Mouse (Mus musculus): Measurements from ENCODE around the gene Sergef.
"Not testable (repeated sequence)": the region's sequence is repeated elsewhere in the genome, so short reads cannot be mapped to it uniquely, and the experiment has no call there.

The Sergef gene

DNA sequence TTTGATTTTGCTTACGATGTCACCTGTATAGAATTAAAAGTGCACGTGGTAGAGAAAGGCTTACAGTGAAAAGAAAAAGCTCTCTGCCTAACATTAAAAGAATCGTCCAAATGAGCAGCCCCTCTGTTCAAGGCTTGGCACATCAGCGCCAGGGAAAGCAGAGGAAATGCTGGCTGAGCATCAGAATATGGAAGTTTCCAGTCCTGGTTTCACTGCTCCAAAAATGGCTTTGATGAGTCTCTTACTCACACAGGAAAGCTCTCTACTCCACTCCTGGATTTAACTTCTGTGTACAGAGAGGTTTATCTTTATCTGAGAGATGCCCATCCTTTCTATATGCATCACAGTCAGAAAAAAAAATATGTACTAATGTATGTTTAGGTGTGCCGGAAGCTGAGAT lies 61.5 kb downstream of the Sergef start:
- in situ Hi-C loops (cut with MboI, MseI): no loop called here

DNA sequence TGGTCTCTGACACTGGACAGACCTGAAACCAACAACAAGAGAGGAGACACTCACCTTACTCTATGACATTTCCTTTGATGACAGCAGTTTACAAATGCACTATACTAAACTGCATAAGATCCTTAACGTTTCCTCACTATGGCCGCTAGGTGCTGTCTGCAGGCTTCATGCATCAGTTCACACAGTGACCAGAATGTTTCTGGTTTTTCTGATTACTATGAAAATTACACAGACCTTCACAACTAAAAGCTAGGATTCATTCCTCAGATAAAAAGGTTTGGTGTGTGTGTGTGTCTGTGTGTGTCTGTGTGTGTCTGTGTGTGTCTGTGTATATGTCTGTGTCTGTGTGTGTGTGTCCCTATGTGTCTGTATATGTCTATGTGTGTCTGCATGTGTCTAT lies 63.7 kb downstream of the Sergef start:
- in situ Hi-C loops (cut with MboI, MseI): no loop called here

DNA sequence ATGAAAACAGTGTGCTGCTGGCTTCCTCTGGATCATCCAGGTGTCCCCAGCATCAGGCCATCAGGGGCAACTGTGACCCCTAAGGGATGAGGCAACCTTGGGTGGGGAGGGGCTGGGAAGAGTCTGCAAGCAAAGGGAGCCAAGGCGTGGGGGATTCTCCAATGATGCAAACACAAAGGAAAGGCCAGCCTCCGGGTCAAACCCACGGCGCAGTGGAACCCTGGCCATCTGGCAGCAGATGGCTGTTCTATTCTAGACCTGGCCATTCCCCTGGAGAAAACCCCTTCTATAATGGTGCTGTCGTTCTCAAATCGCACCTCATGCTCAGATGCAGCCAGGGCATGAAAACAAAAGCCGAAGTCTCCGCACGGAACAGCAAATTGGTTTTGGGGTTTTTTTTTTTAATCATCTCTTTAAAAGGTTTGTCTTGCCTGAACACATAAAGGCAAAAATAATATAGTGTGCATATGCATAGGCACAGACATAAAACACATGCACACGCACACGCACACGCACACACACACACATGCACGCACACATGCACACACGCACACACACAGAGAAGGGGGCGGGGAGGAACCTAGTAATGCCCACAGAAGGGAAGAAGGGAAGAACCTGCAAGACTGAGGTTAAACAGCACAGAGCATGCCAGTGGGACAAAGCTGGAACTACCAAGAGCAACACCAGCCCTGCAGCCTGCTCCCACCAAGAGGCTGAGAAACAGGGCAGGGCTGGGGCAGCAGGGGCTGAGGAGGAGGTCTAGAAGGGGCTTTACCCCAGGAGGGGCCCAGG lies 66.6 kb downstream of the Sergef start:
- in situ Hi-C loops (cut with MboI, MseI): no loop called here

DNA sequence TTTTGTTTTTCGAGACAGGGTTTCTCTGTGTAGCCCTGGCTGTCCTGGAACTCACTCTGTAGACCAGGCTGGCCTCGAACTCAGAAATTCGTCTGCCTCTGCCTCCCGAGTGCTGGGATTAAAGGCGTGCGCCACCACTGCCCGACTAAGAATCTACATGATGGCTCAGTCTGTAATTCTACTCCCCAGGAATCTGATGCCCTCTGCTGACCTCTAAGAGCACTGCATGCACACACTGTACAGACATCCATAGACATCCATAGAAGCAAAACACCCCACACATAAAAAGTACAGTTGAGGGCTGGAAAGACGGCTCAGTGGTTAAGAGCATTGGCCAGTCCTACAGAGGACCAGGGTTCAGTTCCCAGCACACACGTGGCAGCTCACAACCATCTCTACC lies 70.1 kb downstream of the Sergef start:
- in situ Hi-C loops (cut with MboI, MseI): not testable (repeated sequence)

DNA sequence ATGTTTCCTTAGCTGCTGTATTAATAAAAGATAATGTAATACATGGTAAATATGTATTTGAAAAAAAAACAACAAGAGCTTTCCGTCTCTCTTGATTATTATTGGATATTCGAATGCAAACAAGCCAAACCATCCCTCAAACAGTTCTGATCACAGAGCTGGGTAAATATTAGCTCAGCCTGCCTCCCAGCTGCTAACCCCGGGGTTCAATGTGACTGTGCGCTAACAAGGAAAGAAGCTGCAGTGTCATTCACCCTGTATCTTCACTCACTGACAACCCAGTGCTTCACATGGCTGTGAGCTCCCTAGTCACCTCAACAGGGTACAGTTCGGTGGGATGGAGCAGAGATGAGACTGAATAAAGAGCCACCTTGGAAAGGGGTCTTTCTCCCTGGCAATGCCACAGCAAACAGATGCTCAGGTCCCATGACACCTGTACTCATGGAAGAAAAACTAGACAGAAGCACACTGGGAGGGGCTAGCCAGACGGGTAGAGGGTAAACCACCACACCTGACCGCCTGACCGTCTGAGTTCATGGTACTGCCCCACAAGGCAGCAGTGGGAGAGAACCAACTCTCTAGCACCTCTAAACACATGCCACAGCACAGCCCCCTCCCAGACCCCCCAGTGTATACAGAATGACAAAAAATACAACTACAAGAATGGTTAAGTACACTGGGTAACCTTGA lies 73.1 kb downstream of the Sergef start:
- in situ Hi-C loops (cut with MboI, MseI): no loop called here

DNA sequence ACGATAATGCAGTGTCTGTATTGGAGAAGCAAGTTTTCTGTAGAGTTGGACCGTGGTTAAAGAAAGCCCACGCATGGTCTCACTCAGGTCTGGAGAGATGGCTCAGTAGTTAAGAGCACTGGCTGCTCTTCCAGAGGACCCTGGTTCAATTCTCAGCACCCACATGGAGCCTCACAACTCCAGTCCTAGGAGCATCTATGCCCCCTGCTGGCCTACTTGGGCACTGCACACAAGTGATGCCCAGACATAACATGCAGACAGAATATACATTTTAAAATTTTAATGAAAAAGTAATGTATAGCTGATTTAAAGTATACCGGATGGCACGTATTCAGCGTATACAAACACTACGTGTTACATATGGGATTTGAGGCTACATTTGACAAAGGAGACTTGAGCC lies 74.2 kb downstream of the Sergef start:
- in situ Hi-C loops (cut with MboI, MseI): no loop called here

DNA sequence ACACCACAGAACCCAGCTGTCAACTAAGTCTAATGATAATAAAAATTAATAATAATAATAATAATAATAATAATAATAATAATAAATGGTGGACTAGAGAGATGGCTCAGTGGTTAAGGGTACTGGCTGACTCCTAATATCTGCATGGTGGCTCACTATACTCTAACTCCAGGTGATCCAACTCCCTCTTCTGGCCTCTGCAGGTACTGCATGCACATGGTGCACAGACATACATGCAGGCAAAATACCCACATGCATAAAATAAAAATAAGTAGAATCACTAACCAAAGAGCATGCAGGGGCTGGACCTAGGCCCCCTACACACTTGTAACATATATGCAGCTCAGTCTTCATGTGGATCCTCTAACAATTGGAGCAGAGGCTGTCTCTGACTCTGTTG lies 75.8 kb downstream of the Sergef start:
- in situ Hi-C loops (cut with MboI, MseI): no loop called here

DNA sequence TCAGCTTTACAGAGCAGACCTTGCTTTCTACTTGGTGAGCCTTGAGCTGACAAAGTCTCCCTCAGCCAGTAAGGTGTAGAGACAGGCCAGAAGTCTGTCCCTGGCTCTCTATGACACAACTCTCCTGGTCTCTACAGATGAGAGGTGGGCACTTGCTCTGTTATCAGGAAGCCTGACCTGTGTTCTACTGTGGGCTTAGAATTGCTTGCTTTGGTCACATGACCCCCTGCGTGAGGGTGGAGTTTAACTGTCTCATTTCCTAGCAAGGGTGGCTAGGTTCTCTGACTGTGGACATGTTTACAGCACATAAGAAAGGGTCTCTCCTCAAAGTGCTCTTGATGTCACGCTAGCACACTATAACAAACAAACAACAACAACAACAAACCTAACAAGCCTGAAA lies 79.5 kb downstream of the Sergef start:
- in situ Hi-C loops (cut with MboI, MseI): no loop called here

DNA sequence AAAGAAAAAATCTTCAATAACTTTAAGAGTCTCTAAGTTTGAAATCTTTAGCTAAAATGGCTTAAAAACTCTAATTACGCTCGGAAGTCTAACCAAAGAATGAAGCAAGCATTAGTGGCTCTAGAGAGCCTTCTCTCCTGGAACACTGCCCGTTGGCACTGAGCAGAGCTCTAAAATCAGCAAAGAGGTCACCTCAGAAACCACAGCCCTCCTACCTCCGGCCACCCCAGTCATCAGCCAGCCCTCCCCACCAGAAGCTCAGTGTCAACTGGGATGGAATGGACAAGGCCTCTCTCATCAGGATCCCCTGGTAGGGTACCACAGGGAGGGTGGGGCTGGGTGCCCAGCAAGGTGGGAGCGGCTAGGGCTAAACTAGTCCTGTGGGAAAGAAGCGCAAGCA lies 80.0 kb downstream of the Sergef start:
- in situ Hi-C loops (cut with MboI, MseI): no loop called here

DNA sequence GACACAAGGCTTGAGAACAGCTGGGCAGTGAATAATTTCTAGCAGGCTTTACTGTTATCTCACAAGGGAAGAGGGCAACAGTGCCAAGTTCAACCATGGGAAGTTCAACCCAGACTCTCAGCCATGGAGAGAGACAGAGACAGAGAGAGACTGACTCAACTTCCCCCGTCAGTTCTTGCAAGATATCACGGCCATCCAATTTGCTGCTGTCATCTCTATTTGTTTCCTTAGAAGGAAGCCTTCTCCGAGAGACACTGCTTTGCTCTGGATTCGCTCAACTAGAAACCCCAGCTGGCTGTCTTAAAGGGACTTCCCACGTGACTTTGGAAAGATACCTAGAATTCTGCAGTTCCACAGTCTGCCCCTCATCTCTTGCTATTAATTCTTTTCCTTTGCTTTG lies 80.6 kb downstream of the Sergef start:
- in situ Hi-C loops (cut with MboI, MseI): no loop called here

DNA sequence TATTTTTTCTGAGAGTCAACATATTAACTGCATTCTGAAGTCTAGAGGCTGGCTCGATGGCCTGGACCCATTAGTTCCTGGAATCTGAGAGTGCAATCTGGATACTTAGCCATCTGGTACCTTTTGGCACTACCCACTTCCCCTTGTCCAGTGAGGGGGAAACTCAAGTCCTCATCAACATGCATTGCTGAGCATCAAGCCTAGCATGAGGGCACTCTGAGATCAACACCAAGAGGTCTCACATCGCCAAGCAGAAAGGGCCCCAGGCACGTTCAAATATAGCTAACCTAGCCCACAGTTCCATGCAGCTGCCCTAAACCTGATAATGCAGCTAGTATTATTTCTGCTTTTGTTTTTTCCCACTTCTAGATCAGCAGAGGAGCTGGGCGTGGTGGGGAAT lies 81.6 kb downstream of the Sergef start:
- in situ Hi-C loops (cut with MboI, MseI): no loop called here

DNA sequence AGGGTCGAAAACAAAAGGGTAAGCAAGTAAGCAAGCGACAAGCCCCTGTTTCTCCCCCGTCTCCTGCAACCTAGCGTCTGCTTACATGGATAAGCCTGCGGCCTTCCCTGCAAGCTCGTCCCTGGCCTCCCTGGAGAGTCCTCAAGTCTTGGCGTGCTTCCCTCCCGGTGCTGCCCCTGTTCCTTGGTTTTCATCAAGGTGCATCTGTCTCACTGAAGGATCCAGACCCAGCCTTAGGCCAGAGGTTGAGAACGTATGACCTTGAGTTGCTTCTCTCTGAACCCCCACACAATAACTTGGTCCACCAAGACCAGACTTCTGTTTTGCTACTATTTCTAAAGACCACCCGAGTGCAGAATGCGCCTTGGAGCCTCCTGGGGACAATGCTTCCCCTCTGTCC lies 82.2 kb downstream of the Sergef start:
- in situ Hi-C loops (cut with MboI, MseI): no loop called here

DNA sequence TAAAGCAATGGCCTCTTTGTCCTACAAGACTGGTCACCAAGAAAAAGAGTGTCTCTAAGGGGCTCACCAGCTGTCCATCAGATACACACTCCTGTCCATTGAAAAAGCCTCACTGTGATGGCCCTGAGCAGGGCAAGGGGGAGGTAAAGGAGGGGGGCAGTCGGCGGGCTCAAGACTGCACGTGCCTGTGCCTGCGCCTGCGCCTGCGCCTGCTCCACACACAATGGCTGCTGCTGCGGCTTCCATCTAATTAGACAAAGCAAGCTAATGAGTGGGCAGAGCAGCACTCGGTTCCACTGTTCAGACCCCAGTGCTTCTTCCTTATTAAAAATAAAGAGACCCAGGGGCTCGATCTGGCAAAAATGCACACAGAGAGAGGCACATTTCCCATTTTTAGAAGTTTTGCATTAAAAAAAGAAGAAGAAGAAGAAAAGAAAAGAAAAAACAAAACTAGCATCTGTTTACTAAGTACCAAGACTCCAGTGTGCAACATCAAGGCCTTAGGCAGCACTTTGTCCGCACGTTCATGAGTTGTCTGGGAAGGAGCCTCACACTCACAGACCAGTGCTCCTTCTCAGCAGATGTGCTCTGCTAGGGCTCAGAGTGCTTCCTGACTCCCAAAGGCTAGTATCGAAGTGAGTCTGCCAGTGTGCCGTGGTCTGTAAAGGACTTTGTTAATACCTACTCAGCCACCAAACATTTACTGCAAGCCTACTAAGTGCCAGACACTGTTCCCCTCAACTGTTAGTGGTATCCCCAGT lies 83.1 kb downstream of the Sergef start:
- in situ Hi-C loops (cut with MboI, MseI): no loop called here

DNA sequence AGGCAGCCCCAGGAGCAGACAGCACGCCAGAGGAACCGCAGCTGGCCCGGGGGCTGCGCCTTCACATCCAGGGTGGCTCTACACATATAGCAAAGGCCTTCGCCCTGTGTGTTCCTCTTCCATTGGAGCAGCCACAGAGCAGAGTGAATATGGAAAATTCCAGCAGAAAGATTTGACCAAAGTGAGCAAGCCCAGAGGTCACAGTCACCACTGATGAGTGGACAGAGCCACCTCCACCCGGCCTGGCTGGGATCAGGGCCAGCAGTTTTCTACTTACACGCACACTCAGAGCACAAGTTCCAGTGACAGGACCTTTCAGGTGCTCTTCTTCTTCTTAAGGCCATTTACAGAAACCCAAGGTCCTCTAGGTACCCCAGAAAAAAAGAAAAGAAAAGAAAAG lies 83.9 kb downstream of the Sergef start:
- in situ Hi-C loops (cut with MboI, MseI): no loop called here

DNA sequence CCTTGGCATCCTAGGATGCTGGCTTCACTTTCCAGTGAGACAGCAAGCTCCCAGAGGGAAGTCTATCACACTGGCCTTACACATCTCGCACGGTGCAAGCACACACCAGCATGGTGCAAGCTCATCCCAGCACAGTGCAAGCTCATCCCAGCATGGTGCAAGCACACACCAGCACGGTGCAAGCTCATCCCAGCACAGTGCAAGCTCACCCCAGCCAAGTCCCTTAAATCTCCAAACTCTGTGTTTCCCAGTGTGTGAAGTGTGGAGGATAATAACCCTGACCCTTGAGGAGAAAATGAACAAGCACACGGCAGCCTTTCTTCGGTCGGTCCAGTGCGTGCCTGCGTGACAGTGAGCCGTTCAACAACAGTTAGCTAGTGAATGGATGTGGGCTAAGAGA lies 84.8 kb downstream of the Sergef start:
- in situ Hi-C loops (cut with MboI, MseI): no loop called here

DNA sequence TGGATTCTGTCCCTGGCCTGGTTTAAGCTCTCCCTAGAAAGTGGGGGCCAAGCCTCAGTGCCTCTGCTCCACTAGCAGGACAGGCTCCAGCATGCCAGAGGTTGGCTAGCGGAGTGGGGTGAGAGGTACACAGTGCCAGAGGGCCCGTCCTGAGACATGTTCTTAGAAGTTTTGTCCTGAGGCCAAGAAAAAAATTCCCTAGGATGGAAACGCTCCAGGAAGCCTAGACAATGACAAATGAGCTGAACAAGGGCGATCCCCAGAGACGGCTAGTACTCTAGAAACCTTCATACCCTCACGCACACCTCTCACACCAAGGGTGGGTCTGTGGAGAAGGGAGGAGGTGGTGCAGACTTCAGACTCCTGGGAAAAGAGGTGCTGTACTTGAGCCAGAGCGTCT lies 85.6 kb downstream of the Sergef start:
- in situ Hi-C loops (cut with MboI, MseI): no loop called here

DNA sequence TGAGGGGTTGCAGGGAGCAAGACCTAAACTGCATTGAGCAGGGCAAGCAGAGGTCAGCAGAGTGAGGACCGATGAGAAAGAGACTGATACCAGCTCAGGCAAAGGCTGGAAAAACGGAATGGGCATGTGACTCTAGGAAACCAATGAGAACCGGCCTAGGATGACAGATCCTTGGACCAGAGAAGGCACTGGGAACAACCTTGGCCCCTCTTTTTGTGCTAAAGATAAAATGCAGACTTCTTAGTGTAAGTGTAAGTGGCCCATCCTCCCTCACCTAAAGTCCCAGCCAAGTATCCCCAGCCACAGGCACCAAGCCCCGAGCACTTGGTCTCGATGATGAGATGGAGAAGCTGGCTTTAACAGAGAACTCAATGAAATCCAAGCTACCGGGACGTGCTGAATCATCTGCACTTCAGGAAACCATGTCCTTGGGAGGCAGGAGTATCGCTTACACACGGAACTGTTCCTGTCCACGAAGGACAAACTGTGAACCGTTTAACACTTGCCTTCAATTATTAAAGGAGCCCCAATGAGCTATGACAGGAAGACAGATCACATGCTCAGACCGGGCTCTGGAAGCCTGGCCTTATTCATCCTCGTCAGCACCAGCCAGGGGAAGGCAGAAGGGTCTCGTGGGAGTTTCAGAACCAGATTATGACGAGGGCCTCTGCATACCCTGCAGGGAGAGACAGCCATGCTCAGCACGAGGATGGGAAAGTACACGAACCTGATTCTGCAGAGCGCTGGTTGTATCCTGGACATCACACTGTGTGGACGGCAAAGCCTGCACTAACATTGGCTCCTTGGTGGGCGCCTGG lies 87.5 kb downstream of the Sergef start:
- in situ Hi-C loops (cut with MboI, MseI): no loop called here

DNA sequence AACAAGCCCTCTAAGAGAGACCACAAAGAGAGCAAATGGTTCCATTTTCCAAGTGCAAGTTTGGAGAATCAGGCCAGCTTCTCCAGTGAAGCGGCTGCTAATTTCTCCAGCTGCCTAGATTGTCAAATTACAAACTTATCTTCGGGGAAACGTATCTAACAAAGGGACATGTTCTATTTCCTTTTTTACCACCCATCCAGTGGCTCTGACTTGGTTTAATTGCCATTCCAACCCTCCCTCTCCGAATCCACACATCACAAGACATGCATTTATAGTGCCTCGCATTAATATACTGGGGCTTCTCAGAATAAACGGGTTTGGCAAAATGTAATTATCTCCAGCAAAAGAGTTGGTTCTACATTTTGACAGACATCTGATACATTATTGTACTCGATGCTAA lies 88.4 kb downstream of the Sergef start:
- in situ Hi-C loops (cut with MboI, MseI): no loop called here

DNA sequence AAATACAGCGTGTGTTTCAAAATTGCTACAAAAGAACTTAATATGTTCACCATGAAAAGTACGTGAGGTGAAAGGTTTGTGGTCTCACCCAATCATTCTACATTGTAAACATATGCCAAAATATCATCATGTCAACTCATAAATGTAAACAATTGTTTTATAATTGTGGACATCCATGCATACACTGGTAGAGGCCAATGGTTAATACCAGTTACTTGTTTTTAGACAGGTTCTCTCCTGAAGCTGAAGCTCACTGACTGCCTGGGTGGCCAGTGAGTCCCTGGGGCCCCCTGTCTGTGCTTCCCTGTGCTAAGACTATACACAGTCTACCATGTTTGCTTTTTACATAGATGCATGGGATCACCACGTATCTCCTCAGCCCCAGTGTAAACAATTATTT lies 91.5 kb downstream of the Sergef start:
- in situ Hi-C loops (cut with MboI, MseI): no loop called here

DNA sequence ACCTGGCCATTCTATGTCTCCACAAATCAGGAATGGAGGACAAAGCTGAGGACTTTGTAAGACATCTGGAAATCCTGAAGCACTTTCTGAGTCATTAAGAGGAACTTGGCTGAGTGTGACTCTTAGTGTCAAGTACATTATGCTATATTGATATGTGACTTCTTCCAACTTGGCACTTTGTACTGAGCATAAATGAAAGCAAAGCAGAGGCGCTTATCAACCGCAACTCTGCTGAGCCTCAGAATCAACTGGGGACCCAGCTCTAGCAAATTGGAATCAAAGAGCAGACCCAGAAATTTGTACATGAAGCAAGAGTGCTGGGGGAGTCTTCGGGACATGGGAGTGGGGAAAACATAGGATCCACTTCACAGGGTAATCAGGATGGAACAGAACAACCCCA lies 92.0 kb downstream of the Sergef start:
- in situ Hi-C loops (cut with MboI, MseI): no loop called here

DNA sequence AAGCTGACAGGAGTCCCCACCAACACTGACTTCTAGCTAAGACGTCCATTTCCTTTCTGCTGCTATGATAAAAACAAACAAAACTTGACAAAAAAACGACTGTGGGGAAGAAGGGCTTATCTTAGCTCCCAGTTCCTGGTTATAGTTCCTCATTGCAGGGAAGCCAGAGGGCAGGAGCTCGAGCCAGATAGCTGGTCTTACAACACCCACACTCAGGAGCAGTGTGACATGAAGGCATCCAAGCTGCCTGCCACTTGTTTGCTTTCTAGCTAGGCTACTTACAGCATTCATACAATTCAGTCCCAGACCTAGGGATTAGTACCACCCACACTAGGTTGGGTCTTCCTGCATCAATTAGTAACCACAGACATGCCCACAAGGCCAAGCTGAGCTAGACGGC lies 93.1 kb downstream of the Sergef start:
- in situ Hi-C loops (cut with MboI, MseI): no loop called here

DNA sequence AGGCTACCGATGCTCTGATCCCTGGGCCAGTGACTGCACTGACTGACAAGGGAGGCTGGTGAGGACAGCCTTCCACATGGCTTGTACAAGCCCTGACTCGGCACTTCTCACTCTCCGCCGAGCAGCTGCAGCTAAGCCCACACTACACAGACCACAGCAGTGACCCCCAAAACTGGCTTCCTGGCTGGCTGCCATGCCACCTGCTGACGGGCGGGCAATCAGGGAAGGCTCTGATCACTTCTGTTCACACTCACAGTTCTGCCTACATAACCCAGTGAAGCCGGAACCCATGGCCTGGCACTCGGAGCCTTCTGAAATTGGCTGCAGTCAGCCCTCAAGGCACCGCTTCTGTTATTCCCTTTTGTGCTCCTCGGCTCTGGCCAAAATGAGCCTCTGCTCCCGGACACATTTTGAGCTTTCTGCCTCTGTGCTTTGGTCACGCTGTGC lies 95.4 kb downstream of the Sergef start:
- in situ Hi-C loops (cut with MboI, MseI): no loop called here

Data from regulatory T cell (primary cell).